Mouse (Mus musculus): ENCODE results near the gene Epn2.
A peak's percentile ranks its signal among the peaks of the same experiment; 100 is the strongest.
"Not testable (repeated sequence)": the region's sequence is repeated elsewhere in the genome, so short reads cannot be mapped to it uniquely, and the experiment has no call there.

Epn2 gene

DNA sequence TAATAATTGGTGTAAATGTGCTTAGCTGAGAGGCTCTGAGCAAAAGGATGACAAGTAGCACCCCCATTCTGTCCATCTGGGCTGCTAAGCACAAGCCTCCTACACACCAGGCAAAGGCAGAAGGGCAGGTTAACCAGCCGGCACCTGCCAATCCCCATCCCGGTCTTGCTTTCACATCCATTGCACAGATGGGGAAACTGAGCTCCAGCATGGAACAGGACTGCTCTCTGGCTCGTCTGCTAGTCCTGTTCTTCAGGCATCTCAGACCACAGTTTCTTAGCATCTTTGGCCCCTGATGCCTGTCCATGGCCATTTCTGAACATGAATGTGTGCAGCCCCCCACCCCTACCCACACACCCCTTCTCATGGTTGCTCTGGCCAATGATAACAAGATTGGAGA, 12.6 kb upstream of the Epn2 start:
- DNase-seq (ENCODE audit: low read depth, low spot score) = no peak

GRCm38 (mm10) chr11:61590516-61591213, 11.2 kb upstream of the Epn2 start:
- no peak for DNase-seq (ENCODE audit: low read depth, low spot score)

- no peak for DNase-seq (ENCODE audit: low read depth, low spot score)
These were observed 5.9 kb upstream of the Epn2 start for GRCm38 (mm10) chr11:61585421-61585820.

DNA sequence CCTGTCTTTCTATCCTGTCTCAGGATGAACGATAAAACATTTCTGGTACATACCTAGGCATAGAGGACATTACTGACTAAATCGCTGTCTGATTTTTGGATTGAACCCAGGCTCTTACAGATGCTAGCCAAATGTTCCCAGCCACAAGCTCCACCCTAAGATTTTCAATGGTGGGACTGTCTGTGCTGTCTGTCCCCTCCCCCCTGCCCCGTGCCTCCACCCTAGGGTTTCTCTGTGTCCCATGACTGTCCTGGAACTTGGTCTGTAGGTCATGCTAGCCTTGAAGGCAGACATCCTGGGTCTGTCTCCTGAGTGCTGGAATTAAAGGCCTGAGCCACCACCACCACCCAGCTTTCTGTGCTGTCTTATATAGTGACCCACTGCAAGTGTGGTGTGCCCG, 5.3 kb upstream of the Epn2 start:
- DNase-seq (ENCODE audit: low read depth, low spot score) = no peak

DNA sequence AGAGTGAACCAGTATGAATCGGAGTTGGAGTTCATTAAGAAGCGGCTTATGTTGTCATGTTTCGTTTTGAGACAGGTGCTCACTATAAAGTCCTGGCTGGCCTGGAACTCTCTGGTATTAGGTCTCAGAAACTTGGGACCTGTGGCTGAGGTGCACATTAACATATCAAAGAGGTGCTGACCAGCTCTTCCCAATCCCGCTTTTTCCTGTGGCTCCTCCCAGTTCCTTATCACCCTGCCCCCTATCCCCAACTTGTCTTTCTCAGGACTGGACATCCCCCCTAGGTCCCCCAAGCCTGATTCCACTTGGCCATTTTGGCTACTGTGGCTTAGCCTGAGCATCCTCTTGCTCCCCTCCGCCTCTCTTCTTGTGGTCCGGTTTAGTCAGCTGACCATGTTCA, 4.6 kb upstream of the Epn2 start:
- no peak for DNase-seq (ENCODE audit: low read depth, low spot score)

- not testable (repeated sequence) for DNase-seq (ENCODE audit: low read depth, low spot score)
These were observed 3.3 kb upstream of the Epn2 start for GRCm38 (mm10) chr11:61582808-61583207.

DNA sequence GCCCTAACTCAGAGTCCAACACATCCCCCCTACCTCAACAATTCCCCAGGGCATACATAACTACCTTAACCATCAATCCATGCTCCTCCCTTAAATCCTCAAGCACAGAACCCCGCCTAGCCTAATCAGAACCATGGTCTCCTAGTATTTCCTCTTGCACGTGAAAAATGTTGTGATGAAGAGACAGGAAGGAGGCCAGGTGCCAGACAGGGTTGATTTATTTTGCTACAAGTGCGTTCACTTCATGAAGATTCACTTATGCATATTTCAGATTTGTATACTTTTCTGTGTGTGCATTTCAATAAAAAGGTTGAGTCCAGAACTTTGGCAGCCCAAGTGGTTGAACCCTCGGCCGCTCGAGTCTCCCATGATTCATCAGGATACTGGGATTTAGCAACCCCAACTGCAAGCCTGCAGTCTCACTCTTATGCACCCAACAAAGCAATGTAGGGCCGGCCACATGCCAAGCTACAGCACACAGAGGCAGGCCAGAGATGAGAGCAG, 443 bp upstream of the Epn2 start:
- DNase-seq (ENCODE audit: low read depth, low spot score) = no peak

DNA sequence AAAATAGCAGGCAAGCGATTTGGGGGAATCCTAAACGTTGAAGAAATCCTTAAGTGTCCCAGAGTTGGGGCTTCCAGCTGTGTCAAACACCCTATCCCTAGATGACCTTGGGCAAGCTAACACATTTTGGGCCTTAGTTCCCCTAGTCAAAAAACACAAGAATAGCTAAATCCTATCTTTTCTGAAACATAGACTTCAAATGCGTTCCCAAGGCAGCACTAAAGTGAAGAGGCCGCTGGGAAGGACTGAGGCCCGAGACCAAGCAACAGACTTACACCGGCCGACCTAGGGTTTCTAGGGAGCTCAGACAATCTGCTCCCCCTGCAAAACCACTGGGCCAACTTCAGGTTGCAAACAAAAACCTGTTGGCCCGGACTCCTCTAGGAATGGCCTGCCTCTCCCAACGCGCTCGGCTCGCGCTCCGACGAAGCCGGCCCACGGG, 925 bp downstream of the Epn2 start:
- DNase-seq (ENCODE audit: low read depth, low spot score) = peak; percentile 6

DNA sequence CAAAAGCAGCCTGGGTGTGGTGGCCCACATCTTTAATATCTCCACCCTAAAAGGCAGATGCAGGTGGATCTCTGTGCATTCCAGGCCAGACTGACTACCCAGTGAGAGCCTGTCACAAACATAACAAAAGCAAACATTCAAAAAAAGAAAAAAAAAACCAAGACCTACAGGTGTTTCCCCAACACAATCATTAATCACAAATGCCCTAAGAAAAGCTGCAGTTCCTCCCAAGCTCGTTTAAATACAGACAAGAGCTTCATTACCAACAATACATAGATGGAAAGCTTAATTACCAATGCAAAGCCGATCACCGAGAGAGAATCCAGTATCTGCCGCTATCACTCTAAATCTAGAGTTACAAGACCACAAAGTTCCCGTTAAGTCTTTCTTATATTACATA, 1.5 kb downstream of the Epn2 start:
- no peak for DNase-seq (ENCODE audit: low read depth, low spot score)

DNA sequence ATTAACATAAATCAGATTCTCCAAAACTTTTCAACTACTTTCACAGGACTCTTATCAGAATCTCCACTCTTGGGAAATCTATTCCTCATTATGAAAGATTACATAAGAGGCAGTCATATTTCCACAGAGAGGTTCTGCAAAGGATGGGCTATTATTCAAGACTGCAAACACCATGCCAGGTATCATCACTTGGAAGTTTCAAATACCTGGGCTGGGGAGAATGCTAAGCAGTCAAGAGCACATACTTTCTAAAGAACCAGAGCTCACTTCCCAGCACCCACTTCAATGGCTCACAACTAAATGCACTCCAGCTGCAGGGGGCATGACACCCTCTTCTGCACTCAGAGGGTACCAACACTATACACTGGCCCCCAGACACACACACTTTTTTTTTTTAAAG, 2.1 kb downstream of the Epn2 start:
- DNase-seq (ENCODE audit: low read depth, low spot score) = no peak

- DNase-seq (ENCODE audit: low read depth, low spot score) = no peak
These were observed 6.2 kb downstream of the Epn2 start for GRCm38 (mm10) chr11:61573266-61573665.

GRCm38 (mm10) chr11:61571225-61571624, 8.3 kb downstream of the Epn2 start:
- no peak for DNase-seq (ENCODE audit: low read depth, low spot score)

DNA sequence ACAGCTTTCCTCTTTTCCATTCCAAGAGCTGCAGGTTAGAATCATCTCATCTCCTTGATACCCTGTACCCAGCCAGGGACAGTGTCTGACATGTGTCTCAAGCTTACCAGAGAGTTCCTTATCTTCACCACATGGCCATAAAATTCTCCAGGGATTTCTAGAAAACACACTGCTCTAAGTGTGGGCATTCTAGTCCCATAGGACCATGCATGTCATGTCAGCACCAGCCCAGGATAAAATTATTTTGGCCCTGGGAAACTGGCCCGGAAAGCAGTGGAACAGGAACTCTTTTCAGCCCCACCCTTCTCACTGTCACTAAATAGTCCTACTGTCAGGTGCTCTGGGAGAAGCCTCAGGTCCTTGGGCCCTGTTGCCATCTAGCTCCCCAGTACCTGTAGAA, 9.8 kb downstream of the Epn2 start:
- DNase-seq (ENCODE audit: low read depth, low spot score) = no peak

DNA sequence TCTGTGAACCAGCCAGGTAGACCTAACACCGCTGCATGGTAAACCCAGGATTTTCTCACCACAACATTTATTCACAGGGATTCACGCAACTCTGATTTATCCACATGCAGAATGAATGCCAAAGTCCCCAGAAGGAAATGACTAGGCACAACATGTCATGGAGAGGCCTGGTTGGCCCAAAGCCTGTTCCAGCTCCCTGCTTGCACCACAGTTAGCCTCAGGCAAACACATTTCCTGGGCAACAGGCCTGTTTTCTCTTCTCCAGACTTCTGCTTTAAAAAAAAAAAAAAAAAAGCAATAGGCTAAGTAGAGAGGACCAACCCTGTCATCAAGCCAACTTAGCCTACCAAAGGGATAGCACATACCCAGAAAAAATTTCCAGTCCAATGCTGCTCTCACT, 14.9 kb downstream of the Epn2 start:
- DNase-seq (ENCODE audit: low read depth, low spot score) = no peak

DNA sequence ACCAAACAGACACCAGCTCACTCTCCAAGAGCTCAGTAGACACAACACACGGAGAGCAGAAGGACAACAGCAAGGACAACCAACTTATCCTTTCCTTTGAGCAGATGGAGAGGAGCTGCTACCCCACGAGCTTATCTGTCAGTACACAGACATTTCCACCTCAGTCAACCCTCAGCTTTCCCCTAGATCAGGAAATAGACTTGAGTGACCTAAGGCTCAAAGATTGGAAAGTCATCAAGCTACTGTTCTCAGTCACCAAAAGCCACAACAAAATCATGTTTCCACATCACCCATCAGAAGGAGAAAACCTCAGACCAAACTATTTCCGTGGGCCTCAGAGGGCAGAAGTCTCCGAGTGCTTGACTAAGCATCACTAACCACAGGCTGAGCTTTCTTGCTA, 15.5 kb downstream of the Epn2 start:
- peak; percentile 78 for DNase-seq (ENCODE audit: low read depth, low spot score)

- DNase-seq (ENCODE audit: low read depth, low spot score) = peak; percentile 13
These were observed 17.1 kb downstream of the Epn2 start for GRCm38 (mm10) chr11:61562421-61562820.

- no peak for DNase-seq (ENCODE audit: low read depth, low spot score)
These were observed 19.9 kb downstream of the Epn2 start for GRCm38 (mm10) chr11:61559572-61559971.

GRCm38 (mm10) chr11:61553015-61553754, 26.3 kb downstream of the Epn2 start:
- no peak for DNase-seq (ENCODE audit: low read depth, low spot score)

- DNase-seq (ENCODE audit: low read depth, low spot score) = no peak
These were observed 28.9 kb downstream of the Epn2 start for GRCm38 (mm10) chr11:61550631-61551030.

- DNase-seq (ENCODE audit: low read depth, low spot score) = no peak
These were observed 31.8 kb downstream of the Epn2 start for GRCm38 (mm10) chr11:61547710-61548109.

- no peak for DNase-seq (ENCODE audit: low read depth, low spot score)
These were observed 33.0 kb downstream of the Epn2 start for GRCm38 (mm10) chr11:61546452-61546851.

GRCm38 (mm10) chr11:61545586-61545985, 33.9 kb downstream of the Epn2 start:
- DNase-seq (ENCODE audit: low read depth, low spot score) = no peak

- no peak for DNase-seq (ENCODE audit: low read depth, low spot score)
These were observed 38.4 kb downstream of the Epn2 start for GRCm38 (mm10) chr11:61541106-61541505.

Data from CD4-positive helper T cell, adult 2 months (primary cell).